Mouse (Mus musculus) layer of hippocampus, adult 2 months (tissue): ENCODE measurements around the gene Tacr1. TPM values are rescaled to one million over a fixed set of nuclear protein-coding genes. Genes with fewer than 3 reads are reported as not detected.
"Not testable (repeated sequence)": the region's sequence is repeated elsewhere in the genome, so short reads cannot be mapped to it uniquely, and the experiment has no call there.

Experiments
- DNase-seq, 2 experiments: peaks; one replicate each; pipeline ENCODE4 v3.0.0; 2022; ENCODE audit warnings: low spot score in 2 of 2
- H3K27ac ChIP-seq: fragments of 200-600 bp; 2 replicates; pipeline ENCODE4 v1.8.1; 2022
- H3K4me3 ChIP-seq: fragments of 200-600 bp; 2 replicates; pipeline ENCODE4 v1.8.1; 2022; ENCODE audit warnings: mild to moderate bottlenecking
- CTCF ChIP-seq: fragments of 200-600 bp; conservative IDR thresholded peaks from 2 replicates; pipeline ENCODE4 v1.8.1; 2022; ENCODE audit warnings: antibody characterized with exemption, mild to moderate bottlenecking, moderate library complexity
- long read RNA-seq, 2 experiments: library from polyadenylated mRNA; stranded (forward); transcript quantifications; one replicate each; pipeline ENCODE4 v2.0.0; 2021; ENCODE audit warnings: borderline mapping rate in 2 of 2
- total RNA-seq, 2 experiments: library from RNA; stranded (reverse); gene quantifications; 2 replicates each; pipeline ENCODE4 v1.2.3; 2021

Tacr1 gene
- total RNA-seq = 1 to 10 TPM; 1.7 to 1.9 TPM
- long read RNA-seq, experiment 1 = 0 reads
- long read RNA-seq, experiment 2, full-length matches to known transcripts = 1 of 1 reads
- long read RNA-seq, experiment 2, partial matches to known transcripts = 0 of 1 reads
- long read RNA-seq, experiment 2, other reads (novel, unspliced or antisense) = 0 of 1 reads

DNA sequence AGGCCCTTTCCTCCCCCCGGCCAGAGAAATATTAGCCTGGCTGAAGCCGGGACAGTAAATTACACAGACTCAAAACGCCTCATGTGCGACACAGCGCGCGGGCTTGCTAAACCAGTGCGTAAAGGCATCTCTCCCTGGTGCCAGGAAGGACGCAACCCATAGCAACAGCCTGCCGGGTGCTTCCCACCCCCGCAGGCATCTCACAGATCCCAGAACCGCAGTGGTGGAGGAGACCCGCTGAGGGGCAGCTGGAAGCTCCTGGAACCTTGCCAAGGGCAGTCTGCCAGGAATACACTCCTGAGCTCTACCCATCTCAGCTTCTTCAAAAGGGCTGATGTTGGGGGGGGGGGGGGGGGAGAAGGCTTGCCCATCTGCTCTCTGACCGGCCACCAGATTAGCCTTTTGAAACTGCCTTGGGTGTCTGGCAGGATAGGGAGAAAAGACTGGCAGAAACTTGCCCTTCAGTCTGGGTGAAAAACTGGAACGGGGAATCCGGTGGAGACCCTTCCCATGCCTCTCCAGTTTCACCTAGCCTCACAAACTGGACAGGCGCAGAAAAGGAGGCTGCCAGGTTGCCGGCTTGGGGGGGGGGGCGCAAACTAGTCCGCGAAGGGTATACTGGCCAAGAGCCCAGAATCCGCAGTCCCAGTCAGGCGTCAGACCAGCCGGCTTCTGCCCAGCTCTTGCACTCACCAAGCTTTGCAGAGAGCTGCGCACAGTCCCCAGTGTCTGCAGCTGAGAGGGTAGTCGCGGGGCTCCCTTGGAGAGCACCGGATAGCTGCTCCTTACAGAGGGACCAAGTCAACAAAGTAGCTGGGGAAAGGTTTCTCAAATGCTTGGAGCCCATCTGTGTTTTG lies at the start of gene Tacr1:
Gene Tacr1 (plus strand): TSS at position 740 of the 857 bp plus-strand sequence.
- DNase-seq = peak; percentile 63 to 77
- Histone ChIP-seq H3K4me3 (peak within 1 kb of the TSS; percentile 46), H3K27ac (peak within 1 kb of the TSS; percentile 28; the same call in 1 of the 2 replicates)
- TF ChIP-seq CTCF = no peak

DNA sequence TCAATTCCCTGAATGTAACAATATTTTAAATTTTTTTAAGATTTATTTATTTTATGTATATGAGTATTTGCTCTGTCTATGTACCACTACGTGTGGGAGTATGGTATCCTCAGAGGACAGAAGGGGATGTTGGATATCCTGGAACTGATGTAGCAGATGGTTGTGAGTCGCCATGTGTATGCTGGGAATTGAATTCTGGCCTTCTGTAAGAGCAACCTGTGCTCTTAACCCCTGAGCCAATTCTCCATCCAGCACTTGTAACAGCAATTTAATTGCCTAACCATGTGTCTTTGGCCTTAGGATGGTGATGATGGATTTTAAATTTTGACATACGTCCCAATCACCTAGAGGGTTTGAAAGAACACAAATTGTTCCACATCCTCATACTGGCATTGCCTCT lies 26.0 kb upstream of the Tacr1 start:
- Histone ChIP-seq H3K27ac (no peak overlapping the region), H3K4me3 (no peak overlapping the region)
- no peak for DNase-seq
- TF ChIP-seq CTCF = no peak

DNA sequence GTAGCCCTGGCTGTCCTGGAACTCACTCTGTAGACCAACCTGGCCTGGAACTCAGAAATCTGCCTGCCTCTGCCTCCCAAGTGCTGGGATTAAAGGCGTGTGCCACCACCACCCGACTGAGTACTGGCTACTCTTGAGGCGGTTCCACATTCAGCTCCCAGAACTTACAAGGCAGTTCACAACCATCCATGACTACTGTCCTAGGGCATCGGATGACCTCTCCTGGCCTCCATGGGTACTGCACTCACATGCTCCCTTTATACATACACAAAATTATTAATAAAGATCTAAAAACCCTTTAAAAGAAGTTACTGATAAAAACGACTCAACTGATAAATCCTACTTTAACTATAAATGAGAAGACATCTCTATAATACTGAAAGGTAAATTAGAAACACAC lies 18.6 kb upstream of the Tacr1 start:
- no peak overlapping the region for H3K4me3 ChIP-seq
- no peak for TF ChIP-seq CTCF
- H3K27ac ChIP-seq = no peak overlapping the region
- no peak for DNase-seq

DNA sequence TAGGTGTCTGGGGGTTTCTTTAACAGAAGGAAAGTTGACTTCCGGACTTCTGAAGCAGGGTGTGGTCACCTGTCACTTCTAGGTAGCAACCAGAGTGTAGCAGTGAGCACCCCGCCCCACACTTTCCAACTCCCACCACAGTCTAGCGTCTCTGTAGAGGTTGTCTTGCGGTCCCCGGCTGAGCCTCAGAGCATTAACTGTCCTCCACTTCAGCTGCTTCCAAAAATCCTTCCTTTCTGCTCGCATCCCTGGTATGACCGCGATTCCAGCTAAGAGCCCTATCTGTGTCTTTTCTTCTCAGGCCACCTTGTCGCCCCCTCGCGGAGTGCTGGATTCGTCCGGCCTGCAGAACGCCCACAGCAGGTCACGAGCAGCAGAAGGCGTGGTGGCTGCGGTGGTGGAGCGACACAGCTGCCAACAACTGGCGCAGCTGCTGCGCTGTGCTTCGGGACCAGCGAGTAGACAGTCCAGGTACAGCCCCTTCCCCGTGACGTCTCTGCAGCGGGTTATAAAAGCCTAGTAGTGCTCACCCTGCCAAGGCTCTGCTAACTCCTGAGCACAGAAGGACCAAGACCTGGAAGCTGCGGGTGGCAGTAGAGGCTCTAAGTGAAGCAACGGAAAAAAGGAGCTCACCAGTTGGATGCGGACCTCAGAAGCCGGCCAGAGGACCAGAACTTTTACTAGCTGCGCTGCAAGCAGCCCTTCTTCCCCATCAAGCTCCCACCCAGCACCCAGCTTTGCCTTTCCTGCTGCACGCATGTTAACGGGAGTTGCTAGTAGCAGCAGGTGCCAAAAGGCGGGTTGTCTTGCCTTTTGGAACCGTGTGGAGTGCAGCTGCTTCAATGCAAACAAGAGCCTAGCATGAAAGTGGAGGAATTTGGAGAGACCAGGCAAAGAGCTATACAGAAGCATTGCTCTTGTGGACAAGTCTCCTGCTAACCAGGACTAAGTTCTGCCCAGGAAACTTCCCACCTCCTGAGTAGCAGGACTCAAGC lies 664 bp downstream of the Tacr1 start:
- peak; percentile 13 to 28 for DNase-seq
- Histone ChIP-seq H3K4me3 (peak overlapping the region; percentile 46), H3K27ac (peak overlapping the region; percentile 28; the same call in 1 of the 2 replicates)
- TF ChIP-seq CTCF = peak; percentile 42

DNA sequence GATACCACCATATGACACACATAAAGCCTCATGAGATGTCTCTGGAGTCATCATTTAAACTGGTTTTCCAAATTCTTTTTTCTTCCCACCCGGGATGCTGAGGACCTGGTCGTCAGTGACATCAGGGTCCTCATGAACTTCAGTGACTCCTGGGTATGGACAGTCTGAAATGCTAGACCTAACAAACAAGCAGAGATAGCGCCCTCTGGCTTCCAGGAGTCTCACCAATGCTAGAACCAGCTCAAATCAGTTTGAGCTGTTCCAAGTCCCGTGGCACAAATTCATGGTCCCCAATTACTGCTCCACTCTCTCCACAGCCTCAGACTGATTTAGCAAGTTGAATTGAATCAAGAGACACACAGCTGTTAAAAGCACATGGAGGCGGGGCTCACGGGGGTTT lies 16.2 kb downstream of the Tacr1 start:
- TF ChIP-seq CTCF = peak; percentile 53
- Histone ChIP-seq H3K27ac (no peak overlapping the region), H3K4me3 (no peak overlapping the region)
- no peak for DNase-seq

DNA sequence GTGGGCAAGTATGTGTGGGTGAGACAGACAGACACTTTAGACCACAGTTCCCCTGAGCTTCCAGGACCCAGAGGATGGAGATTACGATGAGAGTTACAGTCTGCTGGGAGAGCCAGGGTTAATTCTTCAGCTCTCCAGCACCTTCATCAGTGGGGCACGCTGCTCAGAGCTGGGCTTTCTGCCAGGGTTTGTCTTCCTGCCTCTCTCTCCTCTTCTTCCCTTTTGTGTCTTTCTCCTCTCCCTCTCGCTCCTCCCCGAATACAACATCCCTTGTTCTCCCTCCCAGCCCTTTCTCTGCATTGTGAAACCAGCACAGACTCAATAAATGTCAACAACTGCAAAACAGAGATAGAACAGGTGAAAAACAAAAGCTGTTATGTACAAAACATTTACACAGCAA lies 18.1 kb downstream of the Tacr1 start:
- no peak for TF ChIP-seq CTCF
- Histone ChIP-seq H3K27ac (no peak overlapping the region), H3K4me3 (no peak overlapping the region)
- no peak for DNase-seq

DNA sequence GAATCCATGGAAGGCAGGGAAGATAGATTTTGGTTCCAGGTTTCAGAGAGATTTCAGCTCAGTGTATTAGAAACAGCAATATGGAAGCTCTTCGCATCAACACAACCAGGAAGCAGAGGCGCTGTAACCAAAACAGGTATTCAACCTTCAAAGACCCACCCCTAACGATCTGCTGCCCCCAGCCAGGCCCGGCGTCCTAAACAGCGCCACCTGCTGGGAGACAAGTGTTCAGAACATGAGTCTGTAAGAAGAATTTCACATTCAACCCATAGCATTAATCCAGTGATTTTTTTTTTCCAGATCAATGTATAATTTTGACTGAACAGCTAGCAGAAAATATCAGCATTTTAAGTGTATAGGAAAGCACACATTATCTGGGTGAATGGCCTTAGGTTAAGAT lies 26.8 kb downstream of the Tacr1 start:
- Histone ChIP-seq H3K4me3 (no peak overlapping the region), H3K27ac (no peak overlapping the region)
- no peak for DNase-seq
- TF ChIP-seq CTCF = peak; percentile 40

DNA sequence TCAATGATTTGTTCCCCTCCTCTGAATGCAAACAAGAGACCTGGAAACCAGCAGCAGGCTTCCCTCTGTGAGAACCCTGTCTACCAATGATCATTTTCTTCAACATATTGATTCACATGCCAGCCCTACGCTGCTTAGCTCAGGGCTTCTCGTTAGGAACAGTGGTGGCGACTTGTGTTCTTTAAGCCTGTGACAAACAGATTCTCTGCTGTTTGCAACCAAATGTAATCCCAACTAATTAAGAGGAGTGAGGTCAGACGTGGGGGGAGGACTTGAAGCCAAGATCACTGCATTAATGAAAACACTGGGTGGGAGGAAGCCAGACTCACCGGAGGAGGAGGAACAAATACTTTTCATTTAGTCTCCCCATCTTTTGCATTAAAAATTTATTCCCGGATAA lies 27.6 kb downstream of the Tacr1 start:
- TF ChIP-seq CTCF = no peak
- H3K27ac ChIP-seq = no peak overlapping the region
- DNase-seq = no peak
- no peak overlapping the region for H3K4me3 ChIP-seq

DNA sequence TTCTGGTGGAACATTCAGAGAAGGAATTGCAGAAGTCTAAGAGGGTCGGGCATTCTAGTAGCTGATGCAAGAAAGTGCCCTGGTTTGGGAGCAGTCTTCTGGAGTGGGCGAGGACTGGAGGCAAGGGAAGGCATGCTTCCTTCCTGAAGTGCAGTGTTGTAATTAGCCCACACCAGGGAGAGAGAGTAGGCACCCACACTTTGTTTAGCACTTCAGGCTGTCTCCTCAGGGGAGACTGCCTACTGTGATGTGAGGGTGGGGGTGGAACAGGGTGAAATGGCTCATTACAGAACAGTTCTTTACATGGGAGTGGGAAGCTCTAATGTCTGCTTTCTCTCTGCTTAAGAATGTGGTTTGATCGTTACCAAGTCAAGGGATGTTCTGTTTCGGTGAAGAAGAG lies 35.0 kb downstream of the Tacr1 start:
- no peak overlapping the region for H3K4me3 ChIP-seq
- no peak overlapping the region for H3K27ac ChIP-seq
- TF ChIP-seq CTCF = no peak
- DNase-seq = no peak

DNA sequence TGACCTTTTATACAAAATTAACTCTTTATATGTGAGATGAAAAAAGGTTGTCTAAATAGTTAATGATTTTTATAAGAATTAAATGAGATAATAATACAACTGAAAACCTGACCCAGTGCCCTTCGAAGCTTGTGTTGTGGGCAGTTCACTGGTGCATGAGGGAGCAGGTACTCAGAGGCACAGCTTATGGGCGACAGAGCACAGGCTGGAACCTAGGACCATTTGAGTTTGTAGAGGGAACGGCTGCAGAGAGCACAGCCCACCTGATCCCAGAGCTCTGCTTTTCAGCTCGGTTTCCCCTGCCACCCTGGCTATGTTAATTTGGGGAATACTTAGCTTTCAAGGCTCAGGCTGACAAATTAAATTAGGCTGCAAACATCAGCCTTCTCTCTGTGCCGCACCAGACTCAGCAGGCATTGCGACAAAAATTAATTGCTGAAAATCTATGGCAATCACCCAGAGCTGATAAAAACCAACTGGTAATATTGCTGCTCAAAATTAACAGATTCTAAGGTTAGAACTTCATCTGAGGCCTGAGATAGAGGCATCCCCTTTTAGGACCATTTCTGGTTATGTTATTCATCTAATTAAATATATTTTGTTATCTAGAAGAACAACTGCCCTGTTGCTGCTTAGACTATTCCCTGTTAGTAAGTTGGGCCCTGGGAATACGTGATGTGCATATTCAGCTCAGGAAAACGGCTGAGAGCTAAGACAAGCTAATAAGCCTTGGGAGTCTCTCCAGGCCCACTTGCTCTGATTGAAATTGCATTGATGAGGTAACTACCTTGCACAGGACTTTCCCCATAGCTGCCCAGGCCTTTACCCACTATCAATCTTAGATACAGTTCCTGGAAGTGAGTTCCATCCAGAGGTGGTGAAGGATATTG lies 50.3 kb downstream of the Tacr1 start:
- DNase-seq, H3K4me3 ChIP-seq, H3K27ac ChIP-seq: not testable (repeated sequence)

DNA sequence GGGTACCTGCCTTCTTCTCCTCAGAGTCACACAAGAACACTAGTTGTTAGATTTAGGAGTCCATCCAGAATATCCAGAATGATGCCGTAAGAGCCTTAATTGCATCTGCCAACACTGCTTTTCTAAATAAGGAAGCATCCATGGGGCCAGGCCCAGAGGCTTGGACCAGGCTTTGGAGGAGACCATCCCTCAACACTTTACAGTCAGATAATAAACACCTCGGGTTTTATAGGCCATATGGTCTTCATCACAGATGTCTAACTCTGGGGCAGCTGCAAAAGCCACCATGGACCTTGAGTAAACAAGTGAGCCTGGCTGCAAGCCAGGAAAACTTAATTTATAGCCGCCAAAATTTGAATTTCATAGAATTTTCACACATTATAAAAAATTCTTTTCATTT lies 53.1 kb downstream of the Tacr1 start:
- no peak overlapping the region for H3K27ac ChIP-seq
- no peak for TF ChIP-seq CTCF
- H3K4me3 ChIP-seq = no peak overlapping the region
- no peak for DNase-seq

DNA sequence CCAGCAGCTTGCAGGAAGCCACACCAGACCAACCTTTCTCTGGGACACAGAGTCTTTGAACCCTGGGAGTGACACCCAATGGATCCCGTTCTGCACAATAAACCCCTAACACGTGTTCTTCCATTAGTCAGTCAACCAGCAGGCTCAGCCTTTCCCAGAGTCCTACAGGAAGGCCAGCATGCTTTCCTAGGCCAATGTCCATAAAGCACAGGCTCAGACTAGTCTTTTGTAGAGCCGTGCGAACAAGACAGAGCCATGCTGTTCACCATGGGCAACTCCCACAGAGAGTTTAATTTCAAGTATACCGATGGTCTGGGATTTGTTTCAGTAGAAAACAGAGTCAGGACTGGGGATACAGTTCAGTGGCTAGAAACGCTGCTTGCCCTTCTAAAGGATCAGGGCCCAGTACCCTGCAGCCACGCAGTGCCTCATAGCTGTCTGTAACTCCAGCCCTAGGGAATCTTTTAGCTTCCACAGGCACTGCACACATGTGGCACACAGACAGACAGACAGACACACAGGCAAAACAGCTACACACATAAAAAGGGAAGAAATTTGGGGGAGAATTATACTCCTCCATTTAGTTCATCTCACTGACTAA lies 55.1 kb downstream of the Tacr1 start:
- no peak for TF ChIP-seq CTCF
- H3K4me3 ChIP-seq = no peak overlapping the region
- H3K27ac ChIP-seq = no peak overlapping the region
- no peak for DNase-seq
